Mouse (Mus musculus) heart, embryonic 15.5 days (tissue): Measurements from ENCODE around the gene Pcbp3. TPM values are rescaled to one million over a fixed set of nuclear protein-coding genes. Genes with fewer than 3 reads are reported as not detected.

Experiments
- ATAC-seq: fragments of 200-750 bp; cut with Nextera tagmentation; replicated peaks from 2 replicates; pipeline ENCODE4 v1.8.0; 2017; ENCODE audit warnings: low read depth, moderate TSS enrichment; ENCODE audit not compliant: insufficient number of reproducible peaks, insufficient read depth, low FRiP score
- H3K27ac ChIP-seq: fragments of 300-500 bp; sonication (generic); 2 replicates; pipeline ENCODE4 v1.5.1; 2015; ENCODE audit warnings: mild to moderate bottlenecking, inconsistent platforms
- H3K27me3 ChIP-seq: fragments of 300-500 bp; sonication (generic); 2 replicates; pipeline ENCODE4 v1.6.1; 2015; ENCODE audit warnings: inconsistent platforms
- H3K36me3 ChIP-seq: fragments of 300-500 bp; sonication (generic); 2 replicates; pipeline ENCODE4 v1.6.1; 2015; ENCODE audit warnings: mild to moderate bottlenecking, inconsistent platforms
- H3K4me1 ChIP-seq: fragments of 300-500 bp; sonication (generic); replicated peaks from 2 replicates; pipeline ENCODE4 v1.6.1; 2015; ENCODE audit warnings: inconsistent platforms
- H3K4me2 ChIP-seq: fragments of 300-500 bp; sonication (generic); 2 replicates; pipeline ENCODE4 v1.6.1; 2015; ENCODE audit warnings: inconsistent platforms, mild to moderate bottlenecking, moderate library complexity
- H3K4me3 ChIP-seq: fragments of 300-500 bp; sonication (generic); 2 replicates; pipeline ENCODE4 v1.5.1; 2015; ENCODE audit warnings: mild to moderate bottlenecking, inconsistent platforms
- H3K9ac ChIP-seq: fragments of 300-500 bp; sonication (generic); 2 replicates; pipeline ENCODE4 v1.6.1; 2015; ENCODE audit warnings: mild to moderate bottlenecking, inconsistent platforms
- H3K9me3 ChIP-seq: fragments of 300-500 bp; sonication (generic); replicated peaks from 2 replicates; pipeline ENCODE4 v1.6.1; 2016; ENCODE audit warnings: inconsistent platforms
- WGBS: fragments of 180-500 bp; shearing (Covaris S2); methylation state at CpG from one replicate; pipeline ENCODE4 v1.1.7; 2015; ENCODE audit warnings: mixed read lengths; 5-methylcytosine and 5-hydroxymethylcytosine counted together
- polyA plus RNA-seq: library from polyadenylated mRNA; unstranded; fragments of >200 nt; fragmentation: Nextera tagmentation; extraction: Ambion mirVana; gene quantifications from 2 replicates; pipeline ENCODE4 v1.2.1, GENCODE M21; 2015

The Pcbp3 gene
- polyA plus RNA-seq, 1 experiment from 2014 or later, result 9.4 TPM

- Histone ChIP-seq H3K27me3 (no peaks in the 10 kb centered on the region), H3K4me3 (no peak overlapping the region), H3K27ac (no peak overlapping the region), H3K9ac (no peak overlapping the region), H3K4me2 (no peak overlapping the region), H3K9me3 (no peaks in the 10 kb centered on the region), H3K36me3 (peaks cover 31% of the 10 kb centered on the region), H3K4me1 (no peaks in the 10 kb centered on the region)
- WGBS, result 77% methylated on average over 7 of the region's 7 CpGs
- no peak for ATAC-seq
Measured at GRCm38 (mm10) chr10:76714303-76714702, 247.4 kb downstream of the Pcbp3 start.

GRCm38 (mm10) chr10:76712500-76712899, 249.2 kb downstream of the Pcbp3 start:
- Histone ChIP-seq H3K4me1 (no peaks in the 10 kb centered on the region), H3K27ac (no peak overlapping the region), H3K9me3 (no peaks in the 10 kb centered on the region), H3K27me3 (no peaks in the 10 kb centered on the region), H3K4me2 (no peak overlapping the region), H3K9ac (no peak overlapping the region), H3K4me3 (no peak overlapping the region), H3K36me3 (peaks cover 24% of the 10 kb centered on the region)
- 69% methylated on average over 3 of the region's 3 CpGs for WGBS
- ATAC-seq, result no peak

Other genes with a start within 250 kb of the Pcbp3 start
- 90.9 and 128 TPM in 2 replicates for gene Col6a1, start 235.7 kb downstream of the Pcbp3 start, polyA plus RNA-seq
- gene Slc19a1, start 70.4 kb upstream of the Pcbp3 start, polyA plus RNA-seq, result 9.6 and 15.0 TPM in 2 replicates
- 108 and 136 TPM in 2 replicates for gene Col18a1, start 204.7 kb upstream of the Pcbp3 start, polyA plus RNA-seq